Mouse (Mus musculus) common myeloid progenitor, adult 5-6 weeks (primary cell): ENCODE data around the gene 1700020A23Rik. TPM values are rescaled to one million over a fixed set of nuclear protein-coding genes. Genes with fewer than 3 reads are reported as not detected.
"Not testable (repeated sequence)": the region's sequence is repeated elsewhere in the genome, so short reads cannot be mapped to it uniquely, and the experiment has no call there.

Experiments
- ATAC-seq: replicated peaks from 2 replicates; pipeline ENCODE4 v1.8.0; 2016; ENCODE audit warnings: low read depth, mild to moderate bottlenecking, moderate TSS enrichment, inconsistent platforms; ENCODE audit not compliant: poor library complexity, severe bottlenecking
- total RNA-seq: library from RNA; stranded (forward); fragments of 200-1000, 187-1606 nt; gene quantifications from 2 replicates; pipeline ENCODE4 v1.2.3, GENCODE M21; 2017

Gene 1700020A23Rik
- total RNA-seq: not detected in 2 replicates

DNA sequence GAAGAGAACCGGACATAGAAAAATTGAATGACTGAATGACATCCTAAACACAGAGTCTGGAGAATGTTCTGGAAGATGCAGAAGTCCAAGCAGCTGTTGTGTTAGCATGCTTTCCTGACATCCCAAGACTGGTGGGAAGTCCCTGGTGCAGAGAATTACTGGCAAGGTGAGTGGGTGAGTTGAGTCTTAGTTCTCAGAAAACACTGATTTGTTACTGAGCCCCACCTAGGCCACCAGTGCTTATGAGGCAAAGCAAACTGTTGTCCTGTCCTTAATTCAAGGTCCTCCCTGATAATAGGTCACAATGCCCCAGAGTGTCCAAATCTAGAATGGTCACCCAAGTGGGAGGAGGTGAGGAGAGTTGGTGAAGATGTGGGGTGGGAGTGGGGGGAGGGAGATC is at the start of gene 1700020A23Rik, which contains the start of gene Gm28372:
1700020A23Rik (plus strand) TSS at position 321 of the 400 bp plus-strand sequence.
Gm28372 (plus strand) TSS at position 301 of the 400 bp plus-strand sequence.
- ATAC-seq: no peak

DNA sequence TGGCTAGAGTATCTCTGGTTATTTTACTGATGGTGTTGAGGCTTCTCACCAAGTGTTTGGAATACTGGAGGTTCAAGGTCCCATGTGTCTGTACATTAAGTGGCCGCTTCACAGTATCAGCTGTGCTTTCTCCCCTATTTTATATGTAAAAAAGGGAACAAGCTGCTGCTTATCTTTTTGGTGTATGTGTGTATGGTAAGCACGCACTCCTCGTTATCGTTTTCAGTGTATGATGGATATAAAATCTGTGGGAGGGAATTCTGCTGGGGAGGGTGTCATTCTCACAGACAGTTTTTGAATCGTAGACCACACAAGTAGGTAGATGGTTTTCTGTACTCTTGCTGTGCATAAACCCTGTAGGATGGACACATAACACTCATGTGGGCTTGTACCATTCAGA is 47.5 kb upstream of the 1700020A23Rik start:
- ATAC-seq: no peak

DNA sequence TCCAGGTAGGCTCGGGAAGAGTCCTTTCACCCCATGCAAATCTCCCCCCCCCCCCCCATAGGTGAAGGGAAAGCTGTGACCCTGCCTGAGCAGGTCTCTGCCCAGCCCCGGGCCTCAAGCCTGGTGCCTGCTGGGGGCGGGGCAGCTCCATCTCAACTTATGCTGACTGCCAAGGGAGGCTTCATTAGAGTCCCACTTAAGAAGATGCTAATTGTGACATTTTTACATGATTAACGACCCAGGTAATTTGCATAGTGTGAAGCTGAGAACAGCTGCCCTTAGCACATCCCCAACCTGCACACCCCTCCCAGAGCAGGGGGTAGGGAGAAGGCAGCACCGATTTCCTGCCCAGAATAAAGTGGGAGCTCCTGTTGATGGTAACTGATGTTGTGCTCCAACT is 46.2 kb upstream of the 1700020A23Rik start:
- no peak for ATAC-seq

DNA sequence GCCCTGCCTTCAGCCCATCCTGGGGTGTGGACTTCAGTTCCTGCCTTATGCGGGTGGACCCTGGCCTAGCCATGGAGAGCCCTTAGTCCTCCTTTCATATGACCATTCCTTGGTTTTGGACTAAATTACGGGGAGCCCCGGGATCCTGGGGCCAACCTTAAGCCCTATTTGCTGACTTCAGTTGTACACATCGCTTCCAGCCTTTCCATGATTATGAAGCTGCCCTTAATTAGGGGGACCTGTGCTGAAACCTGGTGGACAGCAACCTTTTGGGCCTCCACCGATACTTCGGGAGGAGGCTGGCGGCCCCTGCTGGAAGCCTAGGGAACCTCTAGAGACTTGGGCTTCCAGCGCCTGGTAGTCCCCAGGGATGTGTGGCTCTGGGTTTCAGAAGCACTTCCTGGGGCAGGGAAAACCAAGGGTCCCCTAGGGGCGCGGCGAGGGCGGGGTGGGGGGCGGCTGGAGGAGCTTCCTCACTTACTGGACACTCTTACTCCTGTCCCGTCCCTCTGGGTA is 42.5 kb upstream of the 1700020A23Rik start:
- peak; percentile 65 for ATAC-seq

DNA sequence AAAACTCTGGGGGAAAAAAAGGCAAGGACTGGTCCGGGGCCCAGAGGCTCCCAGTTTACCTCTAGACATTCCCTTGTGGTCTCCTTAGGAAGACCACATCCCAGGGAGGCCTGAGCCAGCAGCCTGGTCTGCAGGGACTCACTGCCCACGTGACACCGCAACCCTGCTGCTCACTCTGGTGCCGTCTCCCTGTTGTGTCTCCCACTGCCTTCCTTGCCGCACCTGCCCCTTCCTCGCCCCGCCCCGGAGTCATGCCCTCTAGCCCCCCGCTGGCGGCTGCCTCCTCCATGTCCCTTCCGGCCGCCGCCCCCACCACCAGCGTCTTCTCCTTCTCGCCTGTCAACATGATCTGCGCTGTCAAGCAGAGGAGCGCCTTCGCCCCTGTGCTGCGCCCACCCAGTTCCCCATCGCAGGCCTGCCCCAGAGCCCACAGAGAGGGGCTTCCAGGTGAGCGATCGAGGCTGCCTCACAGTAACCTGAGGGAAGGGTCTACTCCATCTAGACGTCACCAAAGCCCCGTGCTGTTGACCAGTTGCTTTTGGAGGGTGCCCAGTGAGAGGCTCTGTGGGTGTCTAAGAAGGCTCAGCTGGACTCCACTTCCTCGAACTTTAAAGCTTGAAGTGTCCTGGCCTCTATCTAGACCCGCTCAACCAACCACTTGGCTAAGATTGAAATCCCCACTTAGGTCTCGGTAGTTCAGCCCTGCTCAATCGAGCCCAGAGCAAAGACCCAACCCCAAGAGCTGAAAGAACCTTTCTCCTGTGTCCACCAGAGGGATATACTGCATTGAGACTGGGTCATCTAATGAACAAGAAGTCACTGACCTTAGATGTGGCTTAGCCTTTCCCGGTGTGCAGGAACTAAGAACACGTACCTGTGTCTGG is 39.6 kb upstream of the 1700020A23Rik start:
- ATAC-seq: peak; percentile 48

DNA sequence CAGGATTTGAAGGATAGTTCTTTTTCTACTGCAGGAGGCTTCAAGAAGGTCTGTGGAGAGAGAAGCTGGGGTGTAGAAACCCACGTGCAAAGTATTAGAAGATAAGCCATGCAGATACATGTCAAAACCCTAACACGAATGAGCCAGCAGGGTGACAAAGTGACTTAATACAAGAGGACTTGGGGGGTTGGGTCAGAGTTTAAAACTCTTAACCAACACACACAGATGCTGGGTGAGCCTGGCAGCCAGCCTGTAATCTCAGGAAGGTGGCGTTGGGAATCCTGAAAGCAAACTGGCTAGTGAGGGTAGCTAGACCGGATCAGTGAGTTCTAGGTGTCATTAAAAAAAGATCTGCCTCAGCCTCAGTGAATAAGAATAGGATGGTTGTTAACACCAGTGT is 37.7 kb upstream of the 1700020A23Rik start:
- ATAC-seq: no peak

DNA sequence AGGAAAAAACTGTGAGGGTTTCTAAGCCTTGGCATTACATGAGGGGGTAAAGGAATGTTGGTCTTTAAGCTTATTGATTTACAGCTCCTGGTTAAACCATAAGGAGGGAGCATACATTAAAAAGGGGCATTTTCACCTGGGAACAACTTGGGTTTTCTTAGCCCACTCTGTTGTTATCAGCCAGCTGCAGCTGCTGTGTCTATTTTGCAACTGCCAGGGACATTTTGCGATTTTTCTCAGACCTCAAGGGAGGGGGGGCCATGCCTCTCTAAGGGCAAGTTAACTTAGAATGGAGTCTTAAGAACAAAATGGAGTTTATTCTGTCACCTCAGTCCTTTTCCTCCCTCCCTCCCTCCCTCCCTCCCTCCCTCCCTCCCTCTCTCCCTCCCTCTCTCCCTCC is 32.0 kb upstream of the 1700020A23Rik start:
- ATAC-seq: not testable (repeated sequence)

DNA sequence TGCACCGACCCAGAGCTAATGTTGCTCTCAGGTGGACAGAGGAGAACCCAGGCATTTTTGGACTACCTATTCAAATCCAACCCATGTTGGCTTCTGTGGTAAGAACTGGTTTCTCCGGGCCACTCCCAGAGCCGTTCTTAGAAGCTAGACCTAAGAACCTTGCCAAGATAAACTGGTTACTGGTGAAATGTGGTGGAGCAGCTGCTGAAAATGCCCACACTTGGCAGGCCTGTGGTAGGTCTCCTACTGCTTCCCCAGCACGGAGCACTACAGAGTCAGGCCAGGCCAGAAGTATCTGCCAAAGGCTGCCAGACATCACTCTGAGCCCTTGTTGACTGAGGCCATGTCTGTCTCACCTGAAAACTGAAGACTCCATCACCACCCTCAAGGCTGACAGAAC is 30.1 kb upstream of the 1700020A23Rik start:
- ATAC-seq: no peak

DNA sequence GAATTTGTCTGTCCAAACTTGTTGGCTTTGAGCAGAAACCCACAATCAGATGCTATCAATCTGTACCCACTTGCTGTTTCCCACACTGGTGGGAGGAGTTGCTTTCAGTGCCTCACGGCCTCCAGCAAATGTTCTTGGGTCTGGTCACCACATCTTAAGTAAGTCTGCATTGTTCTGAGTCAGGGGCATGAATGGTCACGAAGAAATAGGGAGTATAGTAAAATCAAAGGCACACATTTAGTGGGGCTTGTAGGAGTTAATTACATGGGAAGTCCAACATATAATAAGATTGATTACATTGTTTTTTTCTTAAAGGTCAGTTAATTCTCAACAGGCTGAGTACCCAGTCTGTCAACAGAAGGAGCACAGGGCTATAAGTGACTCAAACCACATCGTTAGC is 21.9 kb upstream of the 1700020A23Rik start:
- ATAC-seq: no peak

DNA sequence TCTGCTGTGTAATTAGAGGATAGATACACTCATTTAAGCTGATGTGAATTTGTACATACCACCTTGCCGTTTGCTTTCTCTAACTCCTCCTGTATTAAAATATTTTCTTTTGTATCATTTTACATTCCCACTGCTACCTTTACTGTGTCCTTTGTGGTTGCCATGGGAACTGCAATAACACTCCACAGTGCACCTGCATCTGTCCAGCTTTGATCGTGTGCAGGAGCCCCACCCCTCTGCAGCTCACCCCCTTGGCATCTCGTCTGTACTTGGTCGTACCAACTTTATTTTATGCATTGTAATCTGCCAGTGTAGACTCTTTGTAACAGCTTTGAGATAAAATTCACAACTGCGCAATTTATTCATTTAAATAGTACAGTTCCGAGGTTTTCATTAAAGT is 21.2 kb upstream of the 1700020A23Rik start:
- ATAC-seq: no peak

DNA sequence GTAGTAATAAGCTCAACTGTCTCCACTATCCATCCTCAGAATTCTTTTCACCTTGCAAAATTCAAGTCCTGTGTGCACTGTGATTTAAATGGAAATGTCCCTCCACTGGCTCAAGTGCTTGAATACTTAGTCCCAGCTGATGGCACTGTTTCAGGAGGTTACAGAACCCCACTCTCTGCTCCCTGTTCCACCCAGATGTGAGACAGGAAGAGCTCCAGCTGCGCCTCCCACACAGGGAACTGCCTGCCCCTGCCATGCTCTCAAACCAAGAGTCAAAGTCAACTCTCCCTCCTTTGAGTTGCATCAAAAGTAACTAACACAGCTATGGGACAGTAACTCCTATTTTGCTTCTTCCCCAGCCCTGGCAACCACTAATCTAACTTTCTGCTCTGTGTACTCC is 18.8 kb upstream of the 1700020A23Rik start:
- no peak for ATAC-seq

DNA sequence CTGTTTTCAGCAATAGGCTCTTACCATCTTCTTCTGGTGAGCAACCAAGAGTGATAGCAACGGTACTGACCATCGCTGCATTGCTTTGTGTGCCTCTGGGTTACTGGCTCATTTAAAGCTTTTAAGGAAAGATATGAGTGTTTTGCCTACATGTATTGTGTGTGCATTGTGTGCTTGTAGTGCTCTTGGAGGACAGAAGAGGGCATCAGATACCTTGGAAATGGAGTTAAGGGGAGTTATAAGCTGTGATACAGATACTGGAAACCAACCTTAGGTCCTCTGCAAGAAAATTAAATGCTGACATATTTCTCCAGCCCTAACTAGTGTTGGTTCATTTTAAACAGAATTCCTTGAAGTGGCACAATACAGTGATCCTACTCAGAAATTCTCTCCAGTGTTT is 16.3 kb upstream of the 1700020A23Rik start:
- peak; percentile 73 for ATAC-seq

DNA sequence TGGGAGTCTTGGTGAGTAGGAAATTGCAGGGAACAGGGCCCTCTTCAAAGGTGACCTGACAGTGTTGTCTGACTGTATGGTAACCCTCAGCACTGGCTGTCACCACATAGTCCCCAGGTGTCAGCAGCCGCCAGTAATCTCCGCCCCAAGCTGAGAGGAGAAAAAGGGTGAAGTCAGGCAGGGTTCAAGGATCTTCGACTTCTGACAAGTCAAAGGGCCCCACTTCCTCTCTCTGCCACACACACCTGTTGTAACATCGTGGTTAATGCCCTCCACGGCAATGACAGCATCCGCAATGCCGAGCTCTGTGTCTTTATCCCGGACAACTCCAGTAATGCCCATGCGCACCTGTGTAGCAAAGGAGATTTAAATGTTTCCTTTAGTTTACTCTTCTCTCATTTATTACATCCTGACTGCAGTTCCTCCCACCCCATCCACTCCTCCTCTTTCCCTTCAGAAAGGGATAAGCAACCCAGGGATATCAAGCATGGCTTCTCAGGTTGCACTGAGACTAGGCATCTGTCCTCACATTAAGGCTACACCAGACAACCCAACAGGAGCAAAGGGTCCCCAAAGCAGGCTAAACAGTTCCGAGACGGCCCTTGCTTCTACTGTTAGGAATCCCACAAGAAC is 13.9 kb upstream of the 1700020A23Rik start:
- no peak for ATAC-seq

DNA sequence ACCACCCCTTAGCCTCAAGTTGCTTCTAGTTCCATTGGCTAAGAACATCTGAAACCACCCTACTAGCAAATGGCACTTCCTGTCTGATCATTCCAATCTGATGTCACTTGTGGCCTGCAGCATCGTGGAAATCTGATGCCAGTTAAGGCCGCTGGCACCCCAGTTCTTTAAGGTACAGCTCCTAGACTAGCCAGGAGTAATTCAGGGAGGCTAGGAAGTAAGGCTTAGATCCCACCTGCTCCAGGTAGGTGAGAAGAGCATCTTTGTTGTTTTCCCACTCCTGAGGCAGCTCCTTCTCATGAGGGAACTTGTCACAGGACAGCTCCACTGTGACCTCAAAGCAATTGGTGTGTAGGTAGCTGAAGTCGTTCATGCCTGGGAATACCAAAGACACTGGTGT is 12.2 kb upstream of the 1700020A23Rik start:
- no peak for ATAC-seq

DNA sequence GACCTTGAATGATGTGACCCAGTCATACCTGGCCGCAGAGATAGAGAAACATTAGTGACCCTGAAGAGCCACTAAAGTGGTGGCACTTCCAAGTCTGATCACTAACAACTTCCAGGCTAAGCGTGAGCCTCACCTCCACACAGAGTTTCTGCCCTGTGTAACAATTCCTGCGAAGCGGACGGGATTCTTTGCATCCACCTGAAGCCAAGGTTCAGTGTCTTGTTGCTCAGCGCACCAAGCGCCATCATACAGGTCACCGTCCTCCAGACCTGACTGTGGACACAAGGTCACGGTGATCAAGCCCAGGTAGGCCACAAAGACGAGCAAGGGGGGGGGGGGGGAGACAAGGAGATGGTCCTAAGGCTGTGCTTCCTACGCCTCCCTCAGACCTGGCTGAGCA is 9.4 kb upstream of the 1700020A23Rik start:
- ATAC-seq: no peak

DNA sequence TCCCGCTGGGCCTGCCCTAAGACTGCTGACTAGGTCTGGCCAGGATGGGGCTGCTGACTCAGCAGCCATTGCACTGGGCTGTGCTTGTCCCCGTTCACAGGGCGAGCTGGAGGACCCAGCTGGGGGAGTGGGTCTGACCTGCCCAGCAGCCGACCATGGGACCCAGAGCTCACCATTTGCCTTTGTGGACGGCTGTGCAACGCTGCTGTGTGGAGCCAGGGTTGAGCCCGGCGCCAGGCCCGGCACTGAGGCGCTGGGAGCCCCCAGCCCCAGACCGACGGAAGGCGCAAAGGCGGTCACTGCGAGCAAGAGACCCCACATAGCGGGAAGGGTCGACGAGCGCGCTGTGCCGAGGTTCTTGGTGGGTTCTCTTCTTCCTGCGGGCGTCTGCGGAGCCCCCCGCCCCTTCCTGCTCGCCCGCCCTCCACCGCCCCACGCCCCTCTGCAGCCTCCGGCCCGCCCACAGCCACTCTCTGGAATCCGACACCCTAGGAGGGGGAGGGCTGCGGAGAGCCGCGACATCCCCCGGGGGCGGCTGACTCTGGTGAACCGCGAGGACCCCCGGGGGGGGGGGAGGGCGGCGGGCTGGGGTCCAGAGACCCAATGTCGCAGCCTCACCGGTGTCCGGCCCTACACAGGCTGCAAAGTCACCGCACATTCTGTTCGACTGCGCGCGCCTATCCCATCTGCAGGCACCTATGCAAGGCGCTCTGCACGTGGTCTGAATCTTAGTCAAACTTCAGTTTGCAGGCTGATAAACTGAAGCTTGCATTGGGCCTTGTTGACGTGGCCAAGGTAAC is 7.7 kb upstream of the 1700020A23Rik start, which contains the start of gene Cpxm1:
Cpxm1 (minus strand) TSS at position 389 of the 800 bp plus-strand sequence.
- ATAC-seq: peak; percentile 31

DNA sequence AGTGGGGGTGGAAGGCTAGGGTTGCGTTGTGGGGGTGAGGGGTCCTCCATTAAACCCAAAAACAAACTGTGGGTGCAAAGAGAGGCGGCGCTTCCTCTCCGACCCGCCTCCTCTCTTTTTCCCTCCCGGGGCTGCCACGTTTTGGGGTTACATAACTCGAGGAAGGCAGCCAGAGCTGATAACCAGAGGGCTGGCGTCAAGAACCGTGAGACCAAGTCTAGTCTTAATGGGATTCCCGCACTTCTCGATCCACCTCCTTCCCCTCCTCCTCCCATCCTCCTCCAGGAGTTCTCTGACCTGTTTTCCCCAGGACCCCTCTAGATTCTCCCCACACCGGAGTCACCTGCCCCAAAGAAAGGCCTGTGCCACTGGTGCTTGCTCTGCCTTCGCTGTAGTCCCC is 7.0 kb upstream of the 1700020A23Rik start:
- peak; percentile 80 for ATAC-seq

DNA sequence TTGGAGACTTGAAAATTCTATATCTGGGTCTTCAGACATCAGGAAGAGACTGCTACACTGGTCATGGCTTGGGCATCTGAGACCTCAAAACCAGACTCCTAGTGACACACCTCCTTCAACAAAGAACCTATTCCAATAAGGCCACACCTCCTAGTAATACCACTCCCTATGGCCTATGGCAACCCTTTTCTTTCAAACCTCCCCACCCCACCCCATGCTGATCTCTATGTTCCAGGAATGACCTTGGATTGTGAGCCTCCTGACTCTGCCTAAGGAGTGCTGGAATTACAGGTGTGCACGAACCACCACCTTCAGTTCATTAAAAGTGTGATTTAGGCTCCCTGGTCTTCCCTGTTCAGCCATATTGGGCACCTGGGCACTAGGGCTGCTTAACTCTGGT is 5.0 kb upstream of the 1700020A23Rik start:
- no peak for ATAC-seq

DNA sequence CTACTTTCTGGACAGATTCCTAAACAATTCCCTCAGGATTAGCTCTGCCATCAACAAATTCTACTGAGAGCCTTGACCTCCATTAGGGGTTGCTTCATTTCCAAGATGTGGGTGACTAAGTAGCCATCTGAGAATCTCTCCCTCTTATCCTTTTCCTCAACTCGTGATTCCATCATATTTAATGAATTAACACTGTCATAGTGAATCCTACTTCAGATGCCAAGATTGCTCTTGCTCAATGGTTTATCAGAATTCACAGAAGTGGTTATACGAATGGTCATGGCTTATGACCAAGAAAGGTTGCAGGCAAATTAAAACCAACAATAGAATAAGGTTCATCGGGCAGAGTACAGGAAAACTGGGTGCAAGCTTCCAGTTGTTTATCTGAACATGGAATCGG is 3.2 kb upstream of the 1700020A23Rik start:
- no peak for ATAC-seq

DNA sequence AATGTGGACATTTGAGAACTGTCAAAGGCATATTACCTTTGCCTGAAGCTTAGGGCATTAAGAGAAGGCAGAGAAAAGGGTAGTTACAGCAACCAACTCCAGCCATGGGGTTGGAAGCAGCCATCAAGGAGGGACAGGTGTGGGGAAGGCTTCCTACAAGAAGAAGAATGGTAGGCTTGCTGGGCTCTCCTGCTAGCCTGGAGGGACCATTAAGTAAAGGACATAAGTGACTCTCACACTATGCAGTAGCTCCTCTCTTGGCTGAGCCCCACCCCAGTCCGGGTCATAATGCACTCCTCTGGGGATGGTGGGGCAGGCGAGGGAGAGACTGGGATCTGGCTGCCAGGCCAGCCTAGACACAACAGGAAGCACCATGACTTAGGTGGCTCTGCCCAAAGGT is 1.1 kb downstream of the 1700020A23Rik start, which contains the start of gene Tmem239:
Tmem239 (plus strand) TSS at position 301 of the 400 bp plus-strand sequence.
- no peak for ATAC-seq
